Mouse (Mus musculus) heart, adult 2 months (tissue): ENCODE results near the gene Sh3bp1.

Experiments used
- CTCF ChIP-seq: fragments of 200-600 bp; IDR thresholded peaks from 2 replicates; pipeline ENCODE4 v1.8.1; 2022; ENCODE audit warnings: antibody characterized with exemption, mild to moderate bottlenecking, moderate library complexity
- EP300 ChIP-seq: fragments of 200-500 bp; IDR thresholded peaks from 2 replicates; pipeline ENCODE4 v1.6.1; 2011; ENCODE audit warnings: low read depth, low read length, control low read depth; ENCODE audit not compliant: insufficient read depth

- no peak for TF ChIP-seq CTCF
- no peak for TF ChIP-seq EP300
Measured at GRCm38 (mm10) chr15:78930801-78931426, 31.3 kb downstream of the Sh3bp1 start.
